Mouse (Mus musculus) E14TG2a.4 (cell line): ENCODE data around the gene Aff3.

Source experiments
- CTCF ChIP-seq: conservative IDR thresholded peaks from 2 replicates; pipeline ENCODE4 v1.5.1; 2014; ENCODE audit warnings: low read length
- NANOG ChIP-seq: IDR thresholded peaks from 2 replicates; pipeline ENCODE4 v1.6.1; 2014; ENCODE audit warnings: borderline replicate concordance, low read length, mixed read lengths

GRCm38 (mm10) chr1:38320971-38321305 lies 343.8 kb downstream of the Aff3 start:
- TF ChIP-seq CTCF (no peak), NANOG (no peak)
